Mouse (Mus musculus): ENCODE measurements around the gene Timp2.

Timp2 gene

GRCm38 (mm10) chr11:118289999-118290889, 65.3 kb downstream of the Timp2 start, which contains the start of gene Usp36:
TSS of gene Usp36 (minus strand) at chr11:118290244.
- peak; percentile 100 for DNase-seq (ENCODE audit: low read depth, low spot score)

GRCm38 (mm10) chr11:118289562-118289961, 66.0 kb downstream of the Timp2 start:
- peak; percentile 11 for DNase-seq (ENCODE audit: low read depth, low spot score)

GRCm38 (mm10) chr11:118289037-118289511, 66.5 kb downstream of the Timp2 start:
- DNase-seq (ENCODE audit: low read depth, low spot score): peak; percentile 41

GRCm38 (mm10) chr11:118287573-118287972, 68.0 kb downstream of the Timp2 start:
- DNase-seq (ENCODE audit: low read depth, low spot score): no peak

GRCm38 (mm10) chr11:118286434-118286833, 69.1 kb downstream of the Timp2 start:
- DNase-seq (ENCODE audit: low read depth, low spot score): no peak

- DNase-seq (ENCODE audit: low read depth, low spot score): no peak
Observed at GRCm38 (mm10) chr11:118285791-118286190, 69.7 kb downstream of the Timp2 start.

- no peak for DNase-seq (ENCODE audit: low read depth, low spot score)
Observed at GRCm38 (mm10) chr11:118280218-118280617, 75.3 kb downstream of the Timp2 start.

- DNase-seq (ENCODE audit: low read depth, low spot score): no peak
Observed at GRCm38 (mm10) chr11:118276328-118276727, 79.2 kb downstream of the Timp2 start.

GRCm38 (mm10) chr11:118275092-118275491, 80.4 kb downstream of the Timp2 start:
- no peak for DNase-seq (ENCODE audit: low read depth, low spot score)

GRCm38 (mm10) chr11:118269827-118270226, 85.7 kb downstream of the Timp2 start:
- peak; percentile 23 for DNase-seq (ENCODE audit: low read depth, low spot score)

GRCm38 (mm10) chr11:118266666-118267046, 88.9 kb downstream of the Timp2 start:
- no peak for DNase-seq (ENCODE audit: low read depth, low spot score)

GRCm38 (mm10) chr11:118266044-118266665, 89.4 kb downstream of the Timp2 start:
- no peak for DNase-seq (ENCODE audit: low read depth, low spot score)

- no peak for DNase-seq (ENCODE audit: low read depth, low spot score)
Observed at GRCm38 (mm10) chr11:118265621-118266020, 89.9 kb downstream of the Timp2 start.

- no peak for DNase-seq (ENCODE audit: low read depth, low spot score)
Observed at GRCm38 (mm10) chr11:118263146-118263545, 92.4 kb downstream of the Timp2 start.

- no peak for DNase-seq (ENCODE audit: low read depth, low spot score)
Observed at GRCm38 (mm10) chr11:118260081-118260480, 95.5 kb downstream of the Timp2 start.

GRCm38 (mm10) chr11:118259580-118259979, 96.0 kb downstream of the Timp2 start:
- DNase-seq (ENCODE audit: low read depth, low spot score): no peak

GRCm38 (mm10) chr11:118256371-118256770, 99.2 kb downstream of the Timp2 start:
- DNase-seq (ENCODE audit: low read depth, low spot score): no peak

- DNase-seq (ENCODE audit: low read depth, low spot score): no peak
Observed at GRCm38 (mm10) chr11:118254159-118254951, 101.2 kb downstream of the Timp2 start.

- no peak for DNase-seq (ENCODE audit: low read depth, low spot score)
Observed at GRCm38 (mm10) chr11:118253447-118254158, 101.9 kb downstream of the Timp2 start.
